Mouse (Mus musculus) cerebellum, adult 8-10 months (tissue): Measurements from ENCODE around the gene Gm44511.
"Not testable (repeated sequence)": the region's sequence is repeated elsewhere in the genome, so short reads cannot be mapped to it uniquely, and the experiment has no call there.

Experiments used
- DNase-seq: peaks from one replicate; pipeline ENCODE4 v3.0.0; 2022

The Gm44511 gene

DNA sequence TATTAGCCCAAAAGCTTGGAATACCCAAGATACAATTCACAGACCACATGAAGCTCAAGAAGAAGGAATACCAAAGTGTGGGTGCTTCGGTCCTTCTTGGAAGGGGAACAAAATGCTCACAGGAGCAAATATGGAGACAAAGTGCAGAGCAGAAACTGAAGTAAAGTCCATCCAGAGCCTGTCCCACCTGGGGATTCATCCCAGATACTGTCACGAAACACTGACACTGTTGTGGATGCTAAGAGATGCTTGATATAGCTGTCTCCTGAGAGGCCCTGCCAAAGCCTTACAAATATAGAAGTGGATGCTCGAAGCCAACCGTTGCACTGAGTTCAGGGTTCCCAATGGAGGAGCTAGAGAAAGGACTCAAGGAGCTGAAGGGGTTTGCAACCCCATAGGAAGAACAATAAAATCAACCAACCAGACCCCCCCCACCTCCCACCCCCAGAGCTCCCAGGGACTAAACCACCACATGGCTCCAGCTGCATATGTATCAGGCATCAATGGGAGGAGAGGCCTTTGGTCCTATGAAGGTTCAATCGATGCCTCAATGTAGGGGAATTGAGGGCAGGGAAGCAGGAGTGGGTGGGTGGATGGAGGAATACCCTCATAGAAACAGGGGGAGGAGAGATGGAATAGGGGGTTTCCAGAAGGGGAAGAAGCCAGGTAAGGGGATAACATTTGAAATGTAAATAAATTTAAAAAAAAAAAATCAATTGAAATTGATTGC, 66.7 kb downstream of the Gm44511 start:
- DNase-seq = no peak

- DNase-seq = not testable (repeated sequence)
Observed at GRCm38 (mm10) chr6:128755402-128755763, 70.7 kb downstream of the Gm44511 start.

DNA sequence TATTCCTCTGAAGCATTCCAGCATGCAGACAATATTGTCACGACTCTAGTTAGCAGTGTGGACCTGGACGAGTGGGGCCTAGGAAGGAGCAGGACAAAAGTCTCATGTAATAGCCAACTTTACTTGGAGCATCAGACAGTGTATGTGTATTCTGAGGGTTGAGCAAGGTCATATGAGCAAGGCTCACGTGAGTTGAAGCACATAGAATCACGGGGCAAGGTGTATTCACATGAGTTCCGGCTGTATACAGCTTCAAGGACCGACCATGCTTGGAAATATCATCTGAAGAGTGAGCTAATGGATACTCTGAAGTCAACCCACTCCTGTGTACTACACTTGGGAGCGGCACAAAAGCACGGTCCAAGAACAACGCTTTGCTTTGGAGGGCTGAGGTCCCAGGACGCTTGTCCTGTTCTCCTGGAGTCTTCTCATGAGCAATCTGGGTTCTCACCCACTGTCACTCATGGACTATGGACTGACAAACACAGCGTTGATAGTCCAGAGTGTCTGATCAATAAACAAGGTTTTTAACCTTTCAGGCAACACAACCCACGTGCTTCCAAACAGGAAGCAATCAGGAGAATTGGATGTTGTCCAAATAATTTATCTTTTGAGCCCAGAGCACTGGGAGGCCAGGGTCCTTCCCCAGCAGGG, 71.2 kb downstream of the Gm44511 start:
- DNase-seq = not testable (repeated sequence)

DNA sequence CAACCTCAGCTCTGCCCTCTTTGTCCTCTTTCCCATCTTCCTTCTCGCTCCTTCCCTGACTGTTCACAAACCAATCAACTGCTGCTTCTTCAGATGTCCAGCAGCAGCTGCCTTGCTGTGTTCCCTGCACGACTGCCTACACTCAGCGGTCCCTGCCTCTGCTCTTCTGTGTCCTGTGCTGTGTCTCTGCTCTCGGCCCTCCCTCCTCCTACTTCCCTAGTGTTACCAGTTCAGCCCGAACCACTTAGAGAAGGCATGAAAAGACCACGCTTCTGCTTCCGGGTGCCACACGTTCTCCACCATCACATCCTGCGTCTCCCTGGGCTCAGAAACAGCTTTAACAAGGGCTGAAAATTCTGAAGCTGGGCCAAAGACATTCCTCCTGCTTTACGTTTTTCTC, 71.8 kb downstream of the Gm44511 start:
- DNase-seq = peak; percentile 36

- DNase-seq = peak; percentile 82
Observed at GRCm38 (mm10) chr6:128753610-128754224, 72.4 kb downstream of the Gm44511 start.

DNA sequence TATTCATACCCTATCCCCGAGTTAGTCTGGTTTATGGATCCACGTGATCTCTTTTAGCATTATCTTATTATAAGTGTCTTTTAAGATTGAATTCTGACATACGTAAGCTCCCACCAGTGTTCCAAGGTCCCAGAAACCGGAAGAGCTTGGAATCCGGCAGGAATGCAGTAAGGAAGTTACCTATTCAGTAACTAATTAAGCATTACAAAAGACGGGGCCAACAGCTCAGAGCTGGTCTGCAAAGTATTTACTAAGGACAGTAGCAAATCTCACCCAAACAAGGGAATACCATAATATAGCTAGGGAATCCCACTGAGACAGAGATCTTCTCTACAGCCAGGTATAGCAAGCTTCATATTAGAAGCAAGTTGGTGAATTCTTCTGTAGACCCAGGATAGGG, 79.1 kb downstream of the Gm44511 start:
- DNase-seq = not testable (repeated sequence)

GRCm38 (mm10) chr6:128737445-128737844, 88.7 kb downstream of the Gm44511 start:
- no peak for DNase-seq

DNA sequence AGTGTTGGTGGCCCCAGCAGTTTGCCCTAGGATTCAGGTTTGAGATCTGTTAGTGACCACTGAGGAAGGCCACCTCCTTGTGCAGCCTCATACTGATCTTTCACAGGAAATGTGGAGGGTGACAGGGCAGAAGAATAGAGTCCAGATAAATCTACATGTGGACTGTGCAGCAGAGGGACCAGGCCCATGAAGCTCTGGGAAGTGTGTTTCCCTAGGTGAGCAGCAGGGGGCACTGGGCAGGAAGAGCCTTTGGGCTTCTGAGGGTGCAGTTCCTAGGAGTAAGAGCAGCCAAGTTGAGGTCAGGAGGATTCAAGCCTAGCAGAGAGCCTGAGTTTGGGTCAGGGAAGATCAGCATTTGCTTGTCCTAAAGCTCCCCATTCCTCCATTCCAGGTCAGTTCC, 90.0 kb downstream of the Gm44511 start:
- no peak for DNase-seq

- DNase-seq = no peak
Observed at GRCm38 (mm10) chr6:128734896-128735295, 91.2 kb downstream of the Gm44511 start.

- no peak for DNase-seq
Observed at GRCm38 (mm10) chr6:128733908-128734679, 92.0 kb downstream of the Gm44511 start.

DNA sequence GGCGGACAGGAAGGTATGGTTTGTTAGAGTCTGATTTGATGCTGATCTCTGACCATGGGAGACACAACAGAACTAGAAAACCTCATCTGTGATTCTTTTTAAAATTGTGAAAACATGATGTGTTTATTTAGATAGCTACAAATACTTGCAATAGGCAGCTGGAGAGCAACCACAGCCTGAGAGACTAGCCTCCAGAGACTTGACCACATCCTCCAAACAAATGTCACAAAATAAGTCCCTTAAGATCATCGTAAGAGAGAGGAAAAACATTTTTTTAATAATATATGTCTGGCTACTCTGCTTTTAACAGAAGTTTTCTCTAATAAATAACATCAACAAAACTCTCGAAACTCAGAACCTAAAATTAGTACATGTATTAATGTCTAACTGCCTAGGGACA, 94.1 kb downstream of the Gm44511 start:
- DNase-seq = no peak
